Mouse (Mus musculus) spleen, postnatal 4 days (tissue): ENCODE results near the gene Ecsit.

Experiments used
- DNase-seq, 2 experiments: peaks; one replicate each; pipeline ENCODE4 v3.0.0; 2022; ENCODE audit warnings: low spot score in 2 of 2

The Ecsit gene

GRCm38 (mm10) chr9:22051161-22051957, 33.9 kb downstream of the Ecsit start:
- peak in 1 of 2 experiments; percentile 66 for DNase-seq

- peak; percentile 70 to 81 for DNase-seq
These were observed 34.8 kb downstream of the Ecsit start for GRCm38 (mm10) chr9:22050351-22050889.

GRCm38 (mm10) chr9:22049721-22050270, 35.4 kb downstream of the Ecsit start:
- DNase-seq, result no peak

GRCm38 (mm10) chr9:22049315-22049714, 35.9 kb downstream of the Ecsit start:
- no peak for DNase-seq

- no peak for DNase-seq
These were observed 37.9 kb downstream of the Ecsit start for GRCm38 (mm10) chr9:22047329-22047728.

GRCm38 (mm10) chr9:22041832-22042231, 43.4 kb downstream of the Ecsit start:
- no peak for DNase-seq

GRCm38 (mm10) chr9:22037826-22038225, 47.4 kb downstream of the Ecsit start:
- DNase-seq, result no peak

GRCm38 (mm10) chr9:22035300-22036044, 49.8 kb downstream of the Ecsit start:
- no peak for DNase-seq

GRCm38 (mm10) chr9:22030386-22030785, 54.9 kb downstream of the Ecsit start:
- no peak for DNase-seq

GRCm38 (mm10) chr9:22028467-22028866, 56.8 kb downstream of the Ecsit start:
- no peak for DNase-seq

- DNase-seq, result no peak
These were observed 60.6 kb downstream of the Ecsit start for GRCm38 (mm10) chr9:22024592-22024991.
